Mouse (Mus musculus): Measurements from ENCODE around the gene Vps11. TPM values are rescaled to one million over a fixed set of nuclear protein-coding genes. Genes with fewer than 3 reads are reported as not detected.
"Not testable (repeated sequence)": the region's sequence is repeated elsewhere in the genome, so short reads cannot be mapped to it uniquely, and the experiment has no call there.

Gene Vps11
- polyA plus RNA-seq, 1 experiment from 2014 or later: 32.4 TPM

- not testable (repeated sequence) for H3K9ac ChIP-seq (ENCODE audit: low read length)
- WGBS: 71% methylated on average over 5 of the region's 8 CpGs
Observed at GRCm38 (mm10) chr9:44325032-44325767, 36.3 kb downstream of the Vps11 start.

GRCm38 (mm10) chr9:44324147-44324546 lies 37.3 kb downstream of the Vps11 start:
- Histone ChIP-seq H3K36me3 (ENCODE audit: control insufficient read depth, insufficient read depth, low read length) (peaks cover 4% of the 10 kb centered on the region; the same call in 1 of the 2 replicates), H3K27me3 (ENCODE audit: control insufficient read depth, insufficient read depth, low read length) (no peaks in the 10 kb centered on the region), H3K27ac (ENCODE audit: low read depth, low read length) (no peak overlapping the region), H3K9me3 (ENCODE audit: control insufficient read depth, low read length) (no peaks in the 10 kb centered on the region), H3K9ac (ENCODE audit: low read length) (no peak overlapping the region), H3K4me2 (no peak overlapping the region), H3K4me3 (ENCODE audit: low read depth, low read length) (no peak overlapping the region), H3K4me1 (ENCODE audit: control insufficient read depth, insufficient read depth, low read length) (peaks cover 21% of the 10 kb centered on the region)
- 84% methylated on average over 6 of the region's 6 CpGs for WGBS
- no peak for ATAC-seq (ENCODE audit: low FRiP score)
- peak; percentile 73 for DNase-seq (ENCODE audit: low spot score, missing footprints)

More at GRCm38 (mm10) chr9:44325032-44325767, 36.3 kb downstream of the Vps11 start:
- not testable (repeated sequence) for H3K27me3 ChIP-seq (ENCODE audit: control insufficient read depth, insufficient read depth, low read length); H3K36me3 ChIP-seq (ENCODE audit: control insufficient read depth, insufficient read depth, low read length); H3K4me3 ChIP-seq (ENCODE audit: low read depth, low read length); H3K4me2 ChIP-seq; ATAC-seq (ENCODE audit: low FRiP score); H3K27ac ChIP-seq (ENCODE audit: low read depth, low read length); H3K9me3 ChIP-seq (ENCODE audit: control insufficient read depth, low read length)
- DNase-seq (ENCODE audit: low spot score, missing footprints): peak; percentile 77
- peaks cover 17% of the 10 kb centered on the region for H3K4me1 ChIP-seq (ENCODE audit: control insufficient read depth, insufficient read depth, low read length)

GRCm38 (mm10) chr9:44323656-44324055 lies 37.8 kb downstream of the Vps11 start:
- not testable (repeated sequence) for H3K9ac ChIP-seq (ENCODE audit: low read length); H3K9me3 ChIP-seq (ENCODE audit: control insufficient read depth, low read length); DNase-seq (ENCODE audit: low spot score, missing footprints); H3K27ac ChIP-seq (ENCODE audit: low read depth, low read length); ATAC-seq (ENCODE audit: low FRiP score); H3K27me3 ChIP-seq (ENCODE audit: control insufficient read depth, insufficient read depth, low read length); H3K36me3 ChIP-seq (ENCODE audit: control insufficient read depth, insufficient read depth, low read length); H3K4me3 ChIP-seq (ENCODE audit: low read depth, low read length); H3K4me2 ChIP-seq
- H3K4me1 ChIP-seq (ENCODE audit: control insufficient read depth, insufficient read depth, low read length): peaks cover 26% of the 10 kb centered on the region
- WGBS: 80% methylated on average over 4 of the region's 4 CpGs

- H3K9me3 ChIP-seq (ENCODE audit: control insufficient read depth, low read length): no peaks in the 10 kb centered on the region
- peak overlapping the region; percentile 95 for H3K4me2 ChIP-seq
- H3K27me3 ChIP-seq (ENCODE audit: control insufficient read depth, insufficient read depth, low read length): no peaks in the 10 kb centered on the region
- DNase-seq (ENCODE audit: low spot score, missing footprints) (no peak), ATAC-seq (ENCODE audit: low FRiP score) (no peak)
- H3K4me1 ChIP-seq (ENCODE audit: control insufficient read depth, insufficient read depth, low read length): peaks cover 29% of the 10 kb centered on the region
- H3K36me3 ChIP-seq (ENCODE audit: control insufficient read depth, insufficient read depth, low read length): no peaks in the 10 kb centered on the region; the same call in 1 of the 2 replicates
- H3K9ac ChIP-seq (ENCODE audit: low read length): peak overlapping the region; percentile 47; the same call in 1 of the 2 replicates
- H3K4me3 ChIP-seq (ENCODE audit: low read depth, low read length): peak overlapping the region; percentile 90; the same call in 1 of the 2 replicates
- WGBS: 21% methylated on average over 6 of the region's 6 CpGs
- H3K27ac ChIP-seq (ENCODE audit: low read depth, low read length): 0 out of 2 replicates have a peak overlapping the region, but pooled peaks have one; percentile 7
Observed at GRCm38 (mm10) chr9:44320799-44321133, 40.7 kb downstream of the Vps11 start.

GRCm38 (mm10) chr9:44319887-44320798 lies 41.3 kb downstream of the Vps11 start, which contains the start of gene C2cd2l:
Gene C2cd2l (minus strand): TSS chr9:44320285.
- WGBS: under 1% methylated on average over 67 of the region's 67 CpGs
- Histone ChIP-seq H3K27ac (ENCODE audit: low read depth, low read length) (peak within 1 kb of the TSS; percentile 51; the same call in 1 of the 2 replicates), H3K9me3 (ENCODE audit: control insufficient read depth, low read length) (no peaks in the 10 kb centered on the region), H3K9ac (ENCODE audit: low read length) (peak within 1 kb of the TSS; percentile 75), H3K27me3 (ENCODE audit: control insufficient read depth, insufficient read depth, low read length) (no peaks in the 10 kb centered on the region), H3K4me2 (peak within 1 kb of the TSS; percentile 95), H3K4me3 (ENCODE audit: low read depth, low read length) (peak within 1 kb of the TSS; percentile 90), H3K36me3 (ENCODE audit: control insufficient read depth, insufficient read depth, low read length) (peaks cover 2% of the 10 kb centered on the region), H3K4me1 (ENCODE audit: control insufficient read depth, insufficient read depth, low read length) (peaks cover 27% of the 10 kb centered on the region)
- peak; percentile 98 for ATAC-seq (ENCODE audit: low FRiP score)
- peak; percentile 98 for DNase-seq (ENCODE audit: low spot score, missing footprints)

GRCm38 (mm10) chr9:44319105-44319886 lies 42.2 kb downstream of the Vps11 start:
- Histone ChIP-seq H3K9ac (ENCODE audit: low read length) (peak overlapping the region; percentile 75), H3K27me3 (ENCODE audit: control insufficient read depth, insufficient read depth, low read length) (no peaks in the 10 kb centered on the region), H3K36me3 (ENCODE audit: control insufficient read depth, insufficient read depth, low read length) (peaks cover 8% of the 10 kb centered on the region), H3K4me1 (ENCODE audit: control insufficient read depth, insufficient read depth, low read length) (peaks cover 27% of the 10 kb centered on the region), H3K4me2 (peak overlapping the region; percentile 95), H3K27ac (ENCODE audit: low read depth, low read length) (peak overlapping the region; percentile 51; the same call in 1 of the 2 replicates), H3K4me3 (ENCODE audit: low read depth, low read length) (peak overlapping the region; percentile 90), H3K9me3 (ENCODE audit: control insufficient read depth, low read length) (no peaks in the 10 kb centered on the region)
- ATAC-seq (ENCODE audit: low FRiP score) (no peak), DNase-seq (ENCODE audit: low spot score, missing footprints) (peak; percentile 93)
- 3% methylated on average over 37 of the region's 37 CpGs for WGBS

- DNase-seq (ENCODE audit: low spot score, missing footprints) (no peak), ATAC-seq (ENCODE audit: low FRiP score) (no peak)
- Histone ChIP-seq H3K4me1 (ENCODE audit: control insufficient read depth, insufficient read depth, low read length) (peaks cover 27% of the 10 kb centered on the region), H3K27me3 (ENCODE audit: control insufficient read depth, insufficient read depth, low read length) (no peaks in the 10 kb centered on the region), H3K27ac (ENCODE audit: low read depth, low read length) (no peak overlapping the region), H3K4me3 (ENCODE audit: low read depth, low read length) (peak overlapping the region; percentile 90), H3K36me3 (ENCODE audit: control insufficient read depth, insufficient read depth, low read length) (peaks cover 8% of the 10 kb centered on the region), H3K9ac (ENCODE audit: low read length) (peak overlapping the region; percentile 75; the same call in 1 of the 2 replicates), H3K9me3 (ENCODE audit: control insufficient read depth, low read length) (no peaks in the 10 kb centered on the region), H3K4me2 (peak overlapping the region; percentile 95)
- 29% methylated on average over 3 of the region's 3 CpGs for WGBS
Observed at GRCm38 (mm10) chr9:44318826-44319095, 42.7 kb downstream of the Vps11 start.

GRCm38 (mm10) chr9:44318076-44318825 lies 43.2 kb downstream of the Vps11 start:
- peak overlapping the region; percentile 95 for H3K4me2 ChIP-seq
- H3K27ac ChIP-seq (ENCODE audit: low read depth, low read length): no peak overlapping the region
- peak; percentile 72 for DNase-seq (ENCODE audit: low spot score, missing footprints)
- H3K9me3 ChIP-seq (ENCODE audit: control insufficient read depth, low read length): no peaks in the 10 kb centered on the region
- H3K27me3 ChIP-seq (ENCODE audit: control insufficient read depth, insufficient read depth, low read length): no peaks in the 10 kb centered on the region
- H3K4me3 ChIP-seq (ENCODE audit: low read depth, low read length): peak overlapping the region; percentile 90; the same call in 1 of the 2 replicates
- peak overlapping the region; percentile 36; the same call in 1 of the 2 replicates for H3K9ac ChIP-seq (ENCODE audit: low read length)
- WGBS: 27% methylated on average over 5 of the region's 5 CpGs
- peaks cover 27% of the 10 kb centered on the region for H3K4me1 ChIP-seq (ENCODE audit: control insufficient read depth, insufficient read depth, low read length)
- peaks cover 8% of the 10 kb centered on the region for H3K36me3 ChIP-seq (ENCODE audit: control insufficient read depth, insufficient read depth, low read length)
- no peak for ATAC-seq (ENCODE audit: low FRiP score)
